Mouse (Mus musculus) left cerebral cortex, postnatal 10 days (tissue): ENCODE data around the gene Ccdc124. TPM values are rescaled to one million over a fixed set of nuclear protein-coding genes. Genes with fewer than 3 reads are reported as not detected.

ENCODE experiments used
- DNase-seq, 2 experiments: peaks; one replicate each; pipeline ENCODE4 v3.0.0; 2021 to 2022; ENCODE audit warnings: low spot score in 2 of 2, mixed read lengths in 1 of 2; ENCODE audit errors: extremely low spot score in 1 of 2
- intact Hi-C: fragments of 180-260 bp; cut with DNase I; formaldehyde crosslinking; loops from one replicate; pipeline ENCODE4 v1.15.1; 2025
- total RNA-seq, 2 experiments: library from RNA; stranded (reverse); gene quantifications; 2 replicates each; pipeline ENCODE4 v1.2.3; 2021

Ccdc124 gene
- total RNA-seq, 2 experiments from 2014 or later, result 88.9 to 93.3 TPM

GRCm38 (mm10) chr8:70897021-70897680 lies 23.4 kb upstream of the Ccdc124 start, which contains the start of gene Rpl18a:
Rpl18a (minus strand) TSS chr8:70897412.
- intact Hi-C loops, result loop anchor here (5.0 kb wide), 1 partner anchor 480 kb away; no protein-coding TSS in a partner anchor

GRCm38 (mm10) chr8:70896316-70897020 lies 22.7 kb upstream of the Ccdc124 start:
- peak in 1 of 2 experiments; percentile 35 for DNase-seq
- intact Hi-C loops, result loop anchor here (5.0 kb wide), 1 partner anchor 481 kb away; no protein-coding TSS in a partner anchor

More at GRCm38 (mm10) chr8:70897021-70897680, 23.4 kb upstream of the Ccdc124 start, which contains the start of gene Rpl18a:
- peak; percentile 96 to 97 for DNase-seq

GRCm38 (mm10) chr8:70895571-70896259 lies 22.0 kb upstream of the Ccdc124 start:
- intact Hi-C loops, result loop anchor here (5.0 kb wide), 1 partner anchor 482 kb away; no protein-coding TSS in a partner anchor
- peak in 1 of 2 experiments; percentile 27 for DNase-seq

GRCm38 (mm10) chr8:70894771-70895545 lies 21.2 kb upstream of the Ccdc124 start:
- DNase-seq, result no peak
- intact Hi-C loops, result loop anchor here (5.0 kb wide), 1 partner anchor 482 kb away; no protein-coding TSS in a partner anchor

GRCm38 (mm10) chr8:70894385-70894720 lies 20.6 kb upstream of the Ccdc124 start:
- DNase-seq, result no peak
- intact Hi-C loops, result no loop called here

- intact Hi-C loops, result no loop called here
- peak; percentile 71 to 87 for DNase-seq
These were observed 20.1 kb upstream of the Ccdc124 start for GRCm38 (mm10) chr8:70893656-70894384.

GRCm38 (mm10) chr8:70892896-70893655 lies 19.3 kb upstream of the Ccdc124 start:
- DNase-seq, result no peak
- intact Hi-C loops, result no loop called here

- intact Hi-C loops, result no loop called here
- DNase-seq, result peak in 1 of 2 experiments; percentile 42
These were observed 18.5 kb upstream of the Ccdc124 start, which contains the start of gene Slc5a5 for GRCm38 (mm10) chr8:70892022-70892895. Slc5a5 (minus strand) TSS chr8:70892757.

GRCm38 (mm10) chr8:70891356-70891755 lies 17.6 kb upstream of the Ccdc124 start:
- intact Hi-C loops, result no loop called here
- peak in 1 of 2 experiments; percentile 61 for DNase-seq

- DNase-seq, result peak in 1 of 2 experiments; percentile 33
- intact Hi-C loops, result no loop called here
These were observed 16.9 kb upstream of the Ccdc124 start for GRCm38 (mm10) chr8:70890656-70891055.

GRCm38 (mm10) chr8:70887669-70888068 lies 13.9 kb upstream of the Ccdc124 start:
- intact Hi-C loops, result no loop called here
- DNase-seq, result peak in 1 of 2 experiments; percentile 77

GRCm38 (mm10) chr8:70885612-70886011 lies 11.9 kb upstream of the Ccdc124 start:
- peak in 1 of 2 experiments; percentile 59 for DNase-seq
- intact Hi-C loops, result no loop called here

GRCm38 (mm10) chr8:70884683-70885082 lies 10.9 kb upstream of the Ccdc124 start:
- intact Hi-C loops, result no loop called here
- peak in 1 of 2 experiments; percentile 28 for DNase-seq

- peak in 1 of 2 experiments; percentile 22 for DNase-seq
- intact Hi-C loops, result no loop called here
These were observed 10.5 kb upstream of the Ccdc124 start for GRCm38 (mm10) chr8:70884186-70884585.

- intact Hi-C loops, result no loop called here
- DNase-seq, result peak in 1 of 2 experiments; percentile 48
These were observed 6.8 kb upstream of the Ccdc124 start for GRCm38 (mm10) chr8:70880546-70880945.

GRCm38 (mm10) chr8:70880126-70880525 lies 6.4 kb upstream of the Ccdc124 start:
- intact Hi-C loops, result no loop called here
- DNase-seq, result peak in 1 of 2 experiments; percentile 88
